Mouse (Mus musculus): ENCODE data around the gene Serpine3. TPM values are rescaled to one million over a fixed set of nuclear protein-coding genes. Genes with fewer than 3 reads are reported as not detected.
"Not testable (repeated sequence)": the region's sequence is repeated elsewhere in the genome, so short reads cannot be mapped to it uniquely, and the experiment has no call there.

Gene Serpine3
- total RNA-seq (2021) = not detected
- long read RNA-seq, experiment 1, partial matches to known transcripts = 0 of 2 reads
- long read RNA-seq, experiment 1, other reads (novel, unspliced or antisense) = 2 of 2 reads
- long read RNA-seq, experiment 2, partial matches to known transcripts = 0 of 1 reads
- long read RNA-seq, experiment 2, other reads (novel, unspliced or antisense) = 1 of 1 reads

DNA sequence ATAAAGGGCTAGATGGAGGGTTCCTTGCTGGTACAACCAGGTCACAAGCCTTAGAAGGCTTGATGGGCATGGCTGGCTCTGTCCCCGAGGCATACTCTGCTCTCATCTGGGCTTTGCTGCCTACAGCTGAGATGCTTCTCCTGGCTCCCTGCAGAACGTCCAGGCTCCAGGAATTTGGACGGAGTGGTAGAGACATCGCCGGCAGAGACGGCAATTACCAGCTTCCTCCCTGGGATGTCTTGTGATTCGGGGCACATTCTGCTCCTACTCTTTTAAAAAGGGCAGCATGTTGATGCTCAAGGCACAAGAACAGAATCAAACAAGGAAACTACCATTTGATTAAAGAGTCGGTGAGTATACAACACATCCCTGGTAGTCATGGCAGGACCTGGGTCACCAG is at the start of gene Serpine3:
Gene Serpine3 (plus strand): TSS at position 301 of the 400 bp plus-strand sequence.
- H3K4me3 ChIP-seq = no peak within 1 kb of the TSS
- H3K27ac ChIP-seq = no peak within 1 kb of the TSS
- TF ChIP-seq CTCF (conservative IDR thresholded peaks at IDR 0.05) = no peak
- DNase-seq (ENCODE audit: low spot score in 2 of 2) = no peak

DNA sequence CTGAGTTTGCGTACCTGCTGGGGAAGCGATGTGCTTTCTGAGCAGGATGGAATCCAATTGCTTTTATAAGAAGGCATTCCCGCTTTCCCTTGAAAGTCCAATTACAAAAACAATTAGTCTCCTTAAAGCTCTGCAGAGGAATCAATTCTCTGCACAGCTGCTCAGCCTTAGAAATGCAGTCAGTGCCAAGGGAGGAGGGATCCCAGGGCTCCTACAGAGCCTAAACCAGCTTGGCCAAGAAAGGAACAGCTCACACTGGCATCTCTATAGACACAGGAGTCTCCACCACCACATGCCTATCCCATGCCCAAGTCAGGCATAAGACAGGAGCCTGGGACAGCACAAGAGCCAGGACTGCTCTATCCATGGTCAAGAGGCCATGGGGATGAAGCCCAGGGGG is 41.1 kb upstream of the Serpine3 start:
- TF ChIP-seq CTCF (conservative IDR thresholded peaks at IDR 0.05) = no peak
- DNase-seq (ENCODE audit: low spot score in 2 of 2) = peak in 1 of 2 experiments; percentile 52
- no peak overlapping the region for H3K27ac ChIP-seq
- no peak overlapping the region for H3K4me3 ChIP-seq

DNA sequence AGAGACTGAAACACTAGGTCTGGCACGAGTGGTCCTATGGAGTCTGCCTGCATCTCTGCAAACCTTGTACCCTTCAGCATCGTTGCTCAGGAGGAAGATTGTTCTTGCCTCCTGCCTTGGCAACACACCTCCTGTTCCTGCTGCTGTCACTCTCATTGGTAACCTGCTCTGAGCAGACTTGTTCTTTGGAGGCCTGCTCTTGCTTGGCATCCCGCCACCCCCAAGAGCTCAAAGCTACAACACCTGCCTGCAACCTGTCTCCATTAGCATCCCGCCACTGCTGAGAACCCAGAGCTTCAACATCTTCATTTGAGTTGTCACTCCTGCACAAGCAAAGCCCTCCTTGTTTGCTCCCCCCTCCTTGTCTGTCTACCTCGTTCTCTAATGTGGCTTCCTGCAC is 35.5 kb upstream of the Serpine3 start:
- DNase-seq (ENCODE audit: low spot score in 2 of 2) = no peak
- no peak overlapping the region for H3K27ac ChIP-seq
- no peak overlapping the region for H3K4me3 ChIP-seq
- TF ChIP-seq CTCF (conservative IDR thresholded peaks at IDR 0.05) = no peak

DNA sequence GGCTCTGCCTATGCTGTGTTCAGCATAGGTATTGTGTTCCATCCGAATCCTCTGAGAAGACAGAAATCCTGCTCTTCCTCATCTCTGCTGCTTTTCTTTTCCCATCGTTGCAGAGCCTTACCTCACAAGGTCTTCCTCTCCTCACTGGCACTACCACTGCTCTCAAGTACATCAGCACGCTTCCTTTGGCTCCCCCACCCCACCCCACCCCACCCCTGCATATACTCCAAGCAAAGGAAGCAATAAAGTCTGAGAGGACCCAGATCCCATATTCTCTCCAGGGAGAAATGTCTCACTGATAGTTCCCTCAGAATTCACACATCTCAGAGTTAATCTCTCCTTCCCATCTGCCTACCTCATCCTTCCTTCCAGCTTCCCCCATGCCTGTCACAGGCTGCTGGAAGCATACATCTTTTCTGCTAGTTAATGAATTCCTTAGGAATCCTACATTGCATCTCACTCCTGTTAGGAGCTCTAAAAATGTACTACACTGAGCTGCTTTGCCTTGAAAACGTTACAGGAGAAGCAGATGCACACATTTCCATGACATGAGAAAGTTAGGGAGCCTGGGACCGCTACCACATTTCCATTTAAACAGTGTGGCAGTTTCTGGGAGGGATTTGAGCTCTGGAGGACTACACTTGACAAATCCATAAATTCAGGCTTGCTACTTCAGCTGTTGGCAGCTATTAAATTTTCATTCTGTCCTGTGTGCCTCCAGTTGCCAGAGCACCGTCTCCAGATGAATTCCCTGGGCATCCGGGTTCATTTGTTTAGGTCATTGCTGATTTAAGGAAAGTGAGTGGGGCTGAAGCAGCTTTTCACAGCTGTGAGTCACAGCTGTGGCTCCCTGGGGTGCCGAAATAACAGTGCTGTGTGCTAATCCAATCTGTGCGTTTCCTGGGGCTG is 25.8 kb upstream of the Serpine3 start:
- TF ChIP-seq CTCF (conservative IDR thresholded peaks at IDR 0.05) = no peak
- H3K4me3 ChIP-seq = no peak overlapping the region
- no peak overlapping the region; the same call in 1 of the 2 replicates for H3K27ac ChIP-seq
- peak in 1 of 2 experiments; percentile 23 for DNase-seq (ENCODE audit: low spot score in 2 of 2)

DNA sequence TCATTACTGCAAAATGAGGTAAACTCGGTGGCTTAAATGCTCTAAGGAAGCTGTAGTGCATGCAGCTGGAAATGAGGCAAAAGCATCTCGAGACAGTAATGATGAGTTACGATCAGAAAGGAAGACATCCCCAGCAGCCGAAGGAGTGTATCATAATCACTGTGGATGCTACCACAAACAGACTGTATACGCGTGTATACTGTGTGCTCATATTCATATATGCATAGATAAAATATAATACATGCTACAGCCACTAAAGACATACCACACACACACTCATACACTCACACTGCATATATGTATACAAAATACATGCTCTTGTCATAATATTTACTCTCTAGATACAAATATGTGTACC is 25.1 kb upstream of the Serpine3 start:
- DNase-seq (ENCODE audit: low spot score in 2 of 2) = no peak
- Histone ChIP-seq H3K27ac (no peak overlapping the region; the same call in 1 of the 2 replicates), H3K4me3 (no peak overlapping the region)
- no peak for TF ChIP-seq CTCF (conservative IDR thresholded peaks at IDR 0.05)

DNA sequence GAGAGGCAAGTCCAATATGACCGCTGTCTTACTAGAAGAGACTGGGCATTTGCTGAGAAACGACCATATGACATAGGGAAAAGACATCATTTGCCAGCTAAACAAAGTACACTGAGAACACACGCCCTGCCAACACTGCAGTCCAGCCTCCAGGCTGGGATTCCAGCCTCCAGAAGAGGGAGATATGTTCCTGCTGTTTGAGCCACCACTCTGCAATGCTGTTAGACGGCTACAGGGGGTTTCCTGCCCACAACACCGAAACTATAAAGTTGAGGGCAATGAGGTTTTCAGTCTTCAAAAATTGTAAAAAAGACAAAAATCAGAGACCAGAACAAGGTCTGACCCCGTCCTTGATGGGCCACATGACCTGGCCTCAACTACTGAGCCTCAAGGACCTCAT is 24.4 kb upstream of the Serpine3 start:
- DNase-seq (ENCODE audit: low spot score in 2 of 2) = no peak
- no peak overlapping the region for H3K4me3 ChIP-seq
- peak; percentile 62 for TF ChIP-seq CTCF (conservative IDR thresholded peaks at IDR 0.05)
- no peak overlapping the region for H3K27ac ChIP-seq

DNA sequence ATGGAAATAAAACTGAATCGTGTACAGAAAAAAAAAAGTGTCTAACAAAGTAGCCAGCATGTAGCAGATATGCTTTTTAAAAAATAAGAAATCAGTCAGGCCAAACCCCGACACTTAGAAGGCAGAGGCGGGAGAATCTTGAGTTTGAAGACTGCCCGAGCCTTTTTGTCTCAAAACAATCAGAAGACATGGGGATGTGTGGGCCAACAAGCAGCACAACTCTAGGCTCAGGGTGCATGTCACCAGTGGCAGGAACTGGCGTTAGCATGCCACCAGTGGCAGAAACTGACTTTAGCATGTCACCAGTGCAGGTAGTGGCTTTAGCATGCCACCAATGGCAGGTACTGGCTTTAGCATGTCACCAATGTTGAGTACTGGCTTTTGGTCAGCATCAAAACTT is 23.9 kb upstream of the Serpine3 start:
- no peak for DNase-seq (ENCODE audit: low spot score in 2 of 2)
- TF ChIP-seq CTCF (conservative IDR thresholded peaks at IDR 0.05) = no peak
- Histone ChIP-seq H3K4me3 (no peak overlapping the region), H3K27ac (no peak overlapping the region)

DNA sequence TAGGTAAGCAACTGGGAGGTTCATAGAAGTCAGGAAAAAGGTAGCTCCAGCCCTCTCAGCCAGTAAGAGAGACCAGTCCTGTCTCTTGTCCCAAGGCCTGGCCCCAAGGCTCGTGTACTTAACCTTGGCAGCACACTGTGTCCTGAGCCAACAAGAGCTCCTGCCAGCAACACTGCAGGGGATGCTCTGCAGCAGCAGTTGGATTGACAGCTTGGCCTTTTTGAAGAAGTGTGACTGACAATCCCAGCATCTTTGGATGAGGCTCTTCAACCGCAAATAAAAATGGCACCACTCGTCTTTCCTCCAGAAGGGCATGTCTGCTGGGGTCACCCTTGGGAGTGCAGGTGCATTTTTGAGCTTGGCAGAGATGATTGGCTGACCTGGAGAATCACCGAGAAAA is 23.1 kb upstream of the Serpine3 start:
- no peak for TF ChIP-seq CTCF (conservative IDR thresholded peaks at IDR 0.05)
- Histone ChIP-seq H3K27ac (no peak overlapping the region), H3K4me3 (no peak overlapping the region)
- no peak for DNase-seq (ENCODE audit: low spot score in 2 of 2)

DNA sequence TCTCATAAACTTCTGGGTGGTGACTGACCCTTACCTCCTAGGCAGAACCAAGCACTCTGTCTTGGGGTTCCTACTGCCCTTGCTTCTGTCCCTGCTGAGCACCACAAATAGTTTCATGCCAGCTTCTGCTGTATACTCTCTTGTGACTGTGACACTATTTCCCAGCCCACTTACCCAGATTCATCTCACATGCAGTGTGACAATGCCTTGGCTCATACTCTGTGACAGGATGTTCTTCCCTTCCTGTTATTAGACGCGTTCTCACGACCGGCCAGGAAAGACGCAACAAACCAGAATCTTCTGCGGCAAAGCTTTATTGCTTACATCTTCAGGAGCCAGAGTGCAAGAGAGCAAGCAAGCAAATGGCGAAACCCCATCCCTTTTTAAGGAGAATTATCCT is 21.1 kb upstream of the Serpine3 start:
- DNase-seq (ENCODE audit: low spot score in 2 of 2); H3K27ac ChIP-seq; H3K4me3 ChIP-seq: not testable (repeated sequence)

DNA sequence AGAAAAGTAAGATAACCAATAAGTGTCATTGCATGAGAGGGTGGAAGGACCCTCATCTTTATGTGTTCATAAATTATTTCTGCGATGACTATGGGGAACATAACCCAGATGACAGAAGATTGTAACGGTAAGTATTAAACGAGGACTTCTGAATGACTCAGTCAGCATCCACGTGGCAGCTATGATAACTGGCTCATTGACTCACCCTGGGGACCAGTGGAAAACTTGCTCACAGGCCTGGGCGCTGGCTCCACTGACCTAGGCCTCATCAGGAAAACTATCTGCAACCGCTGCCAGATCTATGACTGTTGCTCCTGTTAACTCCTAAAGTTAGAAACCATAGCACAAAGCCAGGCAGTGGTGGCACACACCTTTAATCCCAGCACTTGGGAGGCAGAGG is 15.1 kb upstream of the Serpine3 start:
- no peak overlapping the region for H3K4me3 ChIP-seq
- TF ChIP-seq CTCF (conservative IDR thresholded peaks at IDR 0.05) = no peak
- H3K27ac ChIP-seq = no peak overlapping the region
- no peak for DNase-seq (ENCODE audit: low spot score in 2 of 2)

DNA sequence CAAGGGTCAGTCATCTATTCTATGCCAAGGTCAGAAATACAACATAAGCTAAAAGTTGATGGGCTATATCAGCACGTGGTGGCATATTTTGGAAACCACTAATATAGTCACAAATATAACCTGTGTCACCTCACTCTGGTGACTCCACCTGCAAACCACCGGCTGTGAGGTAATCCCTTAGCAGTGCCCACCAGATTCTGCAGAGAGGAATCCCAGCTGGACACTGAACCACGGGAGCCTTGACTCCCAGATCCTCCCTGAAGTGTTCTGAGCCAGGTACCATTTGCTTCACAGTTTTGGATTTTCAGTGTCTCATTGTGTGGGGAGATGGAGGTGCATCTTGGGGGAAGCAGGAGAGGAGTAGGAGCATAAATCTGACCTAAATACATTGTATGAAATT is 13.1 kb upstream of the Serpine3 start:
- no peak overlapping the region for H3K4me3 ChIP-seq
- H3K27ac ChIP-seq = no peak overlapping the region
- no peak for DNase-seq (ENCODE audit: low spot score in 2 of 2)
- no peak for TF ChIP-seq CTCF (conservative IDR thresholded peaks at IDR 0.05)

DNA sequence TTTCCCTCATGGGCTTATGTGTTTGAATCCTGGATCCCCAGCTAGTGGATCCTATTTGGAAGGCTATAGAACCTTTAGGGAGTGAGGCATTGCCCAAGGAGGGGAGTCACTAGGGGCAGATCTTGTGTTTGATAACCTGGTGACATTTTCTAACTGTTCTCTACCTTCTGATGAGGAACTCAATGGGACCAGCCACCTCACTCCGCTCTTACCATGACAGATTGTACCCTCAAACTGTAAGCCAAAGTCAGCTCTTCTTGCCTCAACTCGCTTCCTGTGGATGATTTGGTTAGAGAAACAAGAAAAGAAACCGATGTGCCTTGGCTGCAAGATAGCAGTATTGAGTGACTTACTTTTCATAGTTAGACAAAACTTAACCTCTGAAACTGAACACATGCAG is 11.7 kb upstream of the Serpine3 start:
- no peak overlapping the region for H3K4me3 ChIP-seq
- no peak overlapping the region for H3K27ac ChIP-seq
- TF ChIP-seq CTCF (conservative IDR thresholded peaks at IDR 0.05) = no peak
- no peak for DNase-seq (ENCODE audit: low spot score in 2 of 2)

DNA sequence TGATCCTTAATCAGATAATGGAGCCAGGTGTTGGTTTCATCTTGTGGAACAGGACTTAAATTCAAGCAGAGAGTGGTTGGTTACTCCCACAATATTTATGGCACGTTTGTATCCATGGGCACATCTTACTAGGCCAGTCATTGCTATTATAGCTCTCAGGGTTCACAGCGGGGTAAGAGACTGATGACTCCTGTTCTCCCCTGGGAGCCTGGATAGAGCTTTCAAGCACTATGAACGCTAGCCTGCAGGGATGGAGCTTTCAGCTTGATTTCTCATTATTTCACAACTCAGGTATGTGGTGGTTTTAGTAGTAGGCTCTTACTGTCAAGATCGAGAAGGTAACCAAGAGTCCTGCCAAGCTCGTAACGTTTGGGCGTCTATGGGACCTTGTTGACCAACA is 7.5 kb upstream of the Serpine3 start:
- H3K4me3 ChIP-seq = no peak overlapping the region

DNA sequence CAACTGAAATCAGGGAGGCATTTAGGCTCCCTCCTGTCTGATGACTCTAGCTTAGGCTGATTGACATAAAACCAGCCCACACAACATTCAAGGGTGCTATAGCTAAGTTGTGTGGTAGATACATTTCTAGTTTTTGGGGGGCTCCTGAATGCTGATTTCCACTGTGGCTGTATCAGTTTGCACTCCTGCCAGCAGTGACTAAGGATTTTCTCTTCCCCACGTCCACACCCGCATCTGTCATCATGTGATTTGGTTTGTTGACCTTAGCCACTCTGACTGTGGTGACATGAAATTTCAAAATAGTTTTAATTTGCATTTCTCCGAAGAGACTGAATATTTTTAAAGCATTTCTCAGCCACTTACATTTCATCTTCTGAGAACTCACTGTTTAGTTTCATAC is 6.0 kb upstream of the Serpine3 start:
- TF ChIP-seq CTCF (conservative IDR thresholded peaks at IDR 0.05) = no peak
- no peak for DNase-seq (ENCODE audit: low spot score in 2 of 2)
- H3K4me3 ChIP-seq = no peak overlapping the region
- no peak overlapping the region for H3K27ac ChIP-seq

More for the DNA sequence above, 7.5 kb upstream of the Serpine3 start:
- no peak overlapping the region for H3K27ac ChIP-seq
- no peak for TF ChIP-seq CTCF (conservative IDR thresholded peaks at IDR 0.05)
- DNase-seq (ENCODE audit: low spot score in 2 of 2) = no peak

All from layer of hippocampus, adult 2 months (tissue).